Comparison of ENCODE assay signal across 7 mouse cellular contexts in genomic region chr4:132922558-132923008, GRCm38 (mm10). TPM values are rescaled to one million over a fixed set of nuclear protein-coding genes. Genes with fewer than 3 reads are reported as not detected.
DNase-seq lines count a peak whose midpoint lies in the region; ATAC-seq lines count a peak whose summit lies in the region.

Gene Fam76a, minus strand, starts transcription at chr4:132922558.

- no peaks in the 10 kb centered on the region for H3K9me3 ChIP-seq in intestine, embryonic 16.5 days (ENCODE audit: control insufficient read depth, low read length)
- no peaks in the 10 kb centered on the region for H3K9me3 ChIP-seq in midbrain, embryonic 11.5 days (ENCODE audit: control insufficient read depth, low read length)

- no peaks in the 10 kb centered on the region for H3K36me3 ChIP-seq in intestine, embryonic 16.5 days (ENCODE audit: control insufficient read depth, insufficient read depth, low read length)
- no peaks in the 10 kb centered on the region; the same call in 1 of the 2 replicates for H3K36me3 ChIP-seq in midbrain, embryonic 11.5 days (ENCODE audit: control insufficient read depth, insufficient read depth, low read length)

- H3K4me2 ChIP-seq in intestine, embryonic 16.5 days (ENCODE audit: low read depth, low read length), result peak within 1 kb of the TSS; percentile 60
- peak within 1 kb of the TSS; percentile 84 for H3K4me2 ChIP-seq in midbrain, embryonic 11.5 days

- intact Hi-C loops in left cerebral cortex, postnatal 36 days (cut with DNase I), result loop anchor here (5.0 kb wide), 2 partner anchors 40 to 80 kb away; partner anchors contain the start of genes Ppp1r8 and Stx12

- ATAC-seq in intestine, embryonic 16.5 days, result peak; percentile 99
- ATAC-seq in midbrain, embryonic 11.5 days (ENCODE audit: low FRiP score), result peak; percentile 98

- H3K27ac ChIP-seq in intestine, embryonic 16.5 days (ENCODE audit: low read length), result peak within 1 kb of the TSS; percentile 89
- H3K27ac ChIP-seq in midbrain, embryonic 11.5 days (ENCODE audit: low read depth, low read length), result peak within 1 kb of the TSS; percentile 74

- WGBS in intestine, embryonic 16.5 days, result under 1% methylated on average over 53 of the region's 53 CpGs
- under 1% methylated on average over 53 of the region's 53 CpGs for WGBS in midbrain, embryonic 11.5 days

- peak; percentile 100 for DNase-seq in adrenal gland, adult 8-10 months
- DNase-seq in embryo, embryonic 9.5 days (ENCODE audit: extremely low spot score), result peak; percentile 100
- peak; percentile 98 to 100 for DNase-seq in gastrocnemius, postnatal 4 days (ENCODE audit: low spot score in 2 of 2)
- peak; percentile 100 for DNase-seq in left cerebral cortex, postnatal 36 days (ENCODE audit: low spot score in 2 of 2)
- peak; percentile 100 for DNase-seq in midbrain, embryonic 11.5 days (ENCODE audit: low spot score, missing footprints)
- peak; percentile 100 for DNase-seq in skeletal muscle tissue, adult 2 months (ENCODE audit: low read depth, low spot score)

- no peaks in the 10 kb centered on the region for H3K27me3 ChIP-seq in intestine, embryonic 16.5 days (replicated peaks; ENCODE audit: control insufficient read depth, insufficient read depth, low read length)
- no peaks in the 10 kb centered on the region for H3K27me3 ChIP-seq in midbrain, embryonic 11.5 days (ENCODE audit: control insufficient read depth, insufficient read depth, low read length)

- 0 out of 2 replicates have a peak, but pooled peaks cover 4% of the 10 kb centered on the region for H3K4me1 ChIP-seq in intestine, embryonic 16.5 days (ENCODE audit: control insufficient read depth, insufficient read depth, low read length)
- H3K4me1 ChIP-seq in midbrain, embryonic 11.5 days (ENCODE audit: control insufficient read depth, insufficient read depth, low read length), result peaks cover 10% of the 10 kb centered on the region

- H3K9ac ChIP-seq in intestine, embryonic 16.5 days (ENCODE audit: low read depth, low read length), result peak within 1 kb of the TSS; percentile 94
- peak within 1 kb of the TSS; percentile 89 for H3K9ac ChIP-seq in midbrain, embryonic 11.5 days (ENCODE audit: low read length)

- peak within 1 kb of the TSS; percentile 90 for H3K4me3 ChIP-seq in intestine, embryonic 16.5 days (ENCODE audit: low read length)
- H3K4me3 ChIP-seq in midbrain, embryonic 11.5 days (ENCODE audit: low read depth, low read length), result peak within 1 kb of the TSS; percentile 96

RNA-seq across cellular contexts. Expression of gene Fam76a, which starts in this region (rescaled TPM):
- total RNA-seq in adrenal gland, adult 8-10 months (2022), result 10 to 100 TPM; 30.0 to 55.3 (median 45.3) TPM
- 10 to 100 TPM; 31.5 to 38.4 TPM for total RNA-seq in gastrocnemius, postnatal 4 days (2021)
- 40.5 and 45.6 TPM in 2 replicates for polyA plus RNA-seq in intestine, embryonic 16.5 days (2015; fragmentation: Nextera tagmentation; extraction: Ambion mirVana)
- total RNA-seq in left cerebral cortex, postnatal 36 days (2021), result 10 to 100 TPM; 49.9 to 57.7 TPM
- 30.1 and 31.7 TPM in 2 replicates for polyA plus RNA-seq in midbrain, embryonic 11.5 days (2014; fragmentation: Nextera tagmentation; extraction: Ambion mirVana)

Comparison
In these comparisons a context has a peak if more than half of its experiments do, and no peak if none do; other contexts are left out.
1. Peak in every context shown above with its lines: DNase-seq, ATAC-seq, H3K4me3 ChIP-seq and H3K27ac ChIP-seq.